Mouse (Mus musculus): Measurements from ENCODE around the gene Sdk1.

DNA sequence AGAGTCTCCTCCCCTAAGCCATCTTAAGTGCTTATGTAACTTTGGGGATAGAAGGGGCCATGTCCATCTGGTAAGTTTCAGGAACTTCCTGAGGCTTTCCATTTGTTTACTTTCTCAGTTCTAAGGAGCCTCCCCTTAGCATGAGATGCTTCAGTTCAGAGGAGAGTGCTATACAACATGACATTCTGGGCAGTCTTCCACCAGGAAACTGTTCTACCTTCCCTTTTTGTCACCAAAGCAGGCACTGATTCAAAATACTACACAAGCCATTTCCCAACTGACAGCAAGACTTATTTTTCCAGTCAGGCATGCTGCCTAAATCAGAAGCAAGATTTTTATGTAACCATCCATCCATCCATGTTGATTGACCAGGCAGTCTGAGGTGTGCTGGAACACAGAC lies 738.2 kb downstream of the Sdk1 start:
- TF ChIP-seq CTCF (IDR thresholded peaks at IDR 0.05 in 2 of 3, conservative IDR thresholded peaks at IDR 0.05 in 1 of 3; ENCODE audit: control insufficient read depth in 1 of 3, insufficient read depth in 1 of 3, low read depth in 2 of 3, low read length in 3 of 3, poor library complexity in 1 of 3, severe bottlenecking in 1 of 3), result no peak
- no peak for TF ChIP-seq POLR2AphosphoS2 (IDR thresholded peaks at IDR 0.05; ENCODE audit: low read length)
- no peak for TF ChIP-seq MYB (IDR thresholded peaks at IDR 0.05; ENCODE audit: low read depth, low read length)
- no peak for TF ChIP-seq MAFK (IDR thresholded peaks at IDR 0.05; ENCODE audit: borderline replicate concordance, low read depth, low read length)
- TF ChIP-seq HCFC1 (IDR thresholded peaks at IDR 0.05; ENCODE audit: low read depth, low read length), result no peak
- no peak for TF ChIP-seq EP300 (IDR thresholded peaks at IDR 0.05; ENCODE audit: low read depth in 1 of 2, low read length in 2 of 2)
- no peak for TF ChIP-seq MAX (IDR thresholded peaks at IDR 0.05; ENCODE audit: low read length)
- no peak for TF ChIP-seq TCF12 (IDR thresholded peaks at IDR 0.05; ENCODE audit: low read depth, low read length)
- TF ChIP-seq POLR2A (IDR thresholded peaks at IDR 0.05; ENCODE audit: control insufficient read depth in 1 of 2, insufficient read depth in 1 of 2, low read depth in 1 of 2, low read length in 2 of 2, poor library complexity in 1 of 2), result no peak
- no peak for TF ChIP-seq TAL1 (IDR thresholded peaks at IDR 0.05; ENCODE audit: low read length)

Measured in MEL (cell line).